Mouse (Mus musculus): Measurements from ENCODE around the gene 4933412E24Rik. TPM values are rescaled to one million over a fixed set of nuclear protein-coding genes. Genes with fewer than 3 reads are reported as not detected.
A peak's percentile ranks its signal among the peaks of the same experiment; 100 is the strongest.

The 4933412E24Rik gene
- total and polyA plus RNA-seq, 3 experiments, result not detected

DNA sequence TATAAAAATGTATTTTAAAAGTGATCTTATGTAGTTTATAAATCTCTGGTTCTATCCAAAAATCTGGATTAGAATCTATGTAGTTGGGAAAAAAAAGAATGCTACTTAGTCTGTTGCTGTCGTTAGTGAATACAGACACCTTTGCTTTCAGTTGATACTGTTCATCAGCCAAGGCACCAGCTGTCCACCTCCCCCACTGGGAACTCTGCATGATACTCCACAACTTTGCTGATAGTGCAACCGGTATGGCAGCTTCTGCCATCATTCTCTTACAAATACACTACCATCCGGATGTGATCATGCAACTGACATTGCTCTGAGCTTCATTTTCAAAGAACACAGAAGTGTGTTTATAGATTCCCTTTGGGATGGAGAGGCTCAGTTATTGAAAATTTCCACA, 4.8 kb upstream of the 4933412E24Rik start:
- Histone ChIP-seq H3K9me3 (replicated peaks; ENCODE audit: low read length) (no peaks in the 10 kb centered on the region), H3K36me3 (replicated peaks in 1 of 2; ENCODE audit: control insufficient read depth in 1 of 2, insufficient read depth in 1 of 2, low read length in 1 of 2) (no peaks in the 10 kb centered on the region), H3K4me2 (ENCODE audit: insufficient read depth, low read depth, poor library complexity, severe bottlenecking) (no peak overlapping the region), H3K79me2 (replicated peaks; ENCODE audit: control insufficient read depth, extremely low read depth, insufficient read depth, poor library complexity, severe bottlenecking) (no peaks in the 10 kb centered on the region), H3K27ac (ENCODE audit: insufficient read depth, low read depth) (no peak overlapping the region), H3K27me3 (replicated peaks) (no peaks in the 10 kb centered on the region), H3K4me3 (replicated peaks in 1 of 3; ENCODE audit: low read depth in 2 of 3, low read length in 2 of 3, poor library complexity in 1 of 3) (no peak overlapping the region), H3K9ac (ENCODE audit: insufficient read depth, low read depth) (no peak overlapping the region), H3K4me1 (ENCODE audit: control insufficient read depth in 1 of 2, insufficient read depth in 2 of 2) (no peaks in the 10 kb centered on the region)
- DNase-seq (ENCODE audit: extremely low read depth), result no peak
- dilution Hi-C loops (cut with MboI; ENCODE audit: extremely low pct_ligation_motif_present, extremely low pct_unique_long_range_greater_than_20kb, low sequenced_read_pairs) (no loop called here), in situ Hi-C loops (cut with MboI; ENCODE audit: low pct_ligation_motif_present, low pct_unique_long_range_greater_than_20kb, low sequenced_read_pairs) (no loop called here)
- TF ChIP-seq CHD1 (IDR thresholded peaks at IDR 0.05; ENCODE audit: low read depth, low read length) (no peak), USF2 (conservative IDR thresholded peaks at IDR 0.05; ENCODE audit: low read depth, low read length) (no peak), TCF12 (IDR thresholded peaks at IDR 0.05; ENCODE audit: low read depth, low read length) (no peak), SIN3A (IDR thresholded peaks at IDR 0.05; ENCODE audit: low read length) (no peak), CHD2 (IDR thresholded peaks at IDR 0.05; ENCODE audit: low read length) (no peak), KAT2A (IDR thresholded peaks at IDR 0.05; ENCODE audit: insufficient replicate concordance, low read length) (no peak), SMC3 (IDR thresholded peaks at IDR 0.05; ENCODE audit: low read depth, low read length) (no peak)

DNA sequence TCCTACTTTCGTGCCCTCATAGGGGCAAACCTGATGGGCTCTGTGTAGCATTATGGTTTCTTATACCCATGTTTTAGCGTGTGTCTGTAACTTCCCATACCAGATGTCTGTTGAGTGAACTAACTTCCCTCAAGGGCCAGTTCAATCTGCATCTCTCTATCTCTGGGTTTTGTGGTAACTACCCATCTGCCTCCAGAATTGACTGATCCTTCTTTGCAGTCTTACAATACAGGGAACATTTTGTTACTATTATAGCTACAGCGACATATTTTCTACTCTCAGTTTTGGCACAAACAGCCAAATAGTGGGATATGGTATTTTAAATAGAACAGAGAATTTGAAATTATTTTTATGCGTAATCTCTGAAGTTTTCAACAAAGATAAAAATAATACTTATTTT, 6.2 kb downstream of the 4933412E24Rik start:
- TF ChIP-seq ZC3H11A (IDR thresholded peaks at IDR 0.05; ENCODE audit: low read depth, low read length), result no peak
- no peak for TF ChIP-seq NRF1 (IDR thresholded peaks at IDR 0.05; ENCODE audit: low read depth, low read length)
- no peak for TF ChIP-seq MAFK (IDR thresholded peaks at IDR 0.05; ENCODE audit: insufficient replicate concordance, low read length)
- Histone ChIP-seq H3K4me2 (ENCODE audit: insufficient read depth, low read depth, poor library complexity, severe bottlenecking) (no peak overlapping the region), H3K36me3 (replicated peaks in 1 of 2; ENCODE audit: control insufficient read depth in 1 of 2, insufficient read depth in 1 of 2, low read length in 1 of 2) (no peaks in the 10 kb centered on the region), H3K27me3 (replicated peaks) (no peaks in the 10 kb centered on the region), H3K4me1 (ENCODE audit: control insufficient read depth in 1 of 2, insufficient read depth in 2 of 2) (peaks cover 3 to 7% of the 10 kb centered on the region in 2 experiments; a peak in 3 of 4 replicates), H3K4me3 (replicated peaks in 1 of 3; ENCODE audit: low read depth in 2 of 3, low read length in 2 of 3, poor library complexity in 1 of 3) (no peak overlapping the region), H3K27ac (ENCODE audit: insufficient read depth, low read depth) (no peak overlapping the region), H3K79me2 (replicated peaks; ENCODE audit: control insufficient read depth, extremely low read depth, insufficient read depth, poor library complexity, severe bottlenecking) (no peaks in the 10 kb centered on the region), H3K9ac (ENCODE audit: insufficient read depth, low read depth) (no peak overlapping the region), H3K9me3 (replicated peaks; ENCODE audit: low read length) (no peaks in the 10 kb centered on the region)
- peak; percentile 15 for DNase-seq (ENCODE audit: extremely low read depth)
- dilution Hi-C loops (cut with MboI; ENCODE audit: extremely low pct_ligation_motif_present, extremely low pct_unique_long_range_greater_than_20kb, low sequenced_read_pairs) (no loop called here), in situ Hi-C loops (cut with MboI; ENCODE audit: low pct_ligation_motif_present, low pct_unique_long_range_greater_than_20kb, low sequenced_read_pairs) (no loop called here)

DNA sequence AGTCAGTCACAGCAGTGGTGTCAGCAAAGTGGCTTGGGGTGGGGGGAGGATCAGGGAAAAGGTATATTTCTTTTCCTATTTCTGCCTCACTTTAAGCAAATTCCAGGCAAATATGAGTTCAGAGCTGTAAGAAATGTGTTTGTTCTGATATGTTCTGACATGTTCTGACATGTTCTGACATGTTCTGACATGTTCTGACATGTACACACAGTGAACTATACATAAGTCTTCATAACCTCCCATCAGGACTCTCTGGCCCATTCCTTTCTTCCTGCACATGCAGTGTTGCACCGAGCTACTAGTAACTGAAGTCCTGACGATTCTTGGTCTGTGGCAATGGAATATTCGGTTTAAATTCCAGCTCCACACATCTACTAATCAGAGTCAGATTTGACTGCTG, 6.8 kb downstream of the 4933412E24Rik start:
- TF ChIP-seq CHD1 (IDR thresholded peaks at IDR 0.05; ENCODE audit: low read depth, low read length) (peak; percentile 94), MEF2A (IDR thresholded peaks at IDR 0.05; ENCODE audit: borderline replicate concordance, low read depth, low read length) (no peak)
- no peaks in the 10 kb centered on the region for H3K79me2 ChIP-seq (replicated peaks; ENCODE audit: control insufficient read depth, extremely low read depth, insufficient read depth, poor library complexity, severe bottlenecking)
- H3K9me3 ChIP-seq (replicated peaks; ENCODE audit: low read length), result no peaks in the 10 kb centered on the region
- no peaks in the 10 kb centered on the region for H3K27me3 ChIP-seq (replicated peaks)
- dilution Hi-C loops (cut with MboI; ENCODE audit: extremely low pct_ligation_motif_present, extremely low pct_unique_long_range_greater_than_20kb, low sequenced_read_pairs) (no loop called here), in situ Hi-C loops (cut with MboI; ENCODE audit: low pct_ligation_motif_present, low pct_unique_long_range_greater_than_20kb, low sequenced_read_pairs) (no loop called here)
- H3K4me1 ChIP-seq (ENCODE audit: control insufficient read depth in 1 of 2, insufficient read depth in 2 of 2), result peaks cover 3 to 7% of the 10 kb centered on the region in 2 experiments; a peak in 3 of 4 replicates
- no peak overlapping the region for H3K4me2 ChIP-seq (ENCODE audit: insufficient read depth, low read depth, poor library complexity, severe bottlenecking)
- no peak overlapping the region for H3K9ac ChIP-seq (ENCODE audit: insufficient read depth, low read depth)
- DNase-seq (ENCODE audit: extremely low read depth), result peak; percentile 12
- no peak overlapping the region for H3K4me3 ChIP-seq (replicated peaks in 1 of 3; ENCODE audit: low read depth in 2 of 3, low read length in 2 of 3, poor library complexity in 1 of 3)
- no peak overlapping the region for H3K27ac ChIP-seq (ENCODE audit: insufficient read depth, low read depth)
- no peaks in the 10 kb centered on the region for H3K36me3 ChIP-seq (replicated peaks in 1 of 2; ENCODE audit: control insufficient read depth in 1 of 2, insufficient read depth in 1 of 2, low read length in 1 of 2)
